Mouse (Mus musculus): ENCODE results near the gene Fam107b. TPM values are rescaled to one million over a fixed set of nuclear protein-coding genes. Genes with fewer than 3 reads are reported as not detected.

The Fam107b gene
- total and polyA plus RNA-seq, 3 experiments: 3.6 to 34.1 (median 19.4) TPM

GRCm38 (mm10) chr2:3721974-3722373 lies 151.7 kb downstream of the Fam107b start:
- TF ChIP-seq CTCF (IDR thresholded peaks at IDR 0.05; ENCODE audit: low read depth, low read length): no peak
- TF ChIP-seq GATA1 (IDR thresholded peaks at IDR 0.05; ENCODE audit: borderline replicate concordance, low read length): no peak
- TF ChIP-seq GATA2 (IDR thresholded peaks at IDR 0.05; ENCODE audit: borderline replicate concordance, low read depth, low read length): no peak
- no peak for TF ChIP-seq POLR2AphosphoS5 (IDR thresholded peaks at IDR 0.05; ENCODE audit: insufficient replicate concordance, low read depth, low read length)
- no peak for TF ChIP-seq TAL1 (conservative IDR thresholded peaks at IDR 0.05; ENCODE audit: low read depth, low read length)
- Histone ChIP-seq H3K4me1 (ENCODE audit: insufficient read depth, low read depth, low read length) (no peaks in the 10 kb centered on the region), H3K36me3 (replicated peaks) (peaks cover 6% of the 10 kb centered on the region), H3K9me3 (replicated peaks) (no peaks in the 10 kb centered on the region), H3K4me3 (ENCODE audit: low read depth, low read length) (no peak overlapping the region), H3K27me3 (ENCODE audit: insufficient read depth, low read length) (no peaks in the 10 kb centered on the region)
- DNase-seq (ENCODE audit: low spot score): no peak
- ATAC-seq (ENCODE audit: extremely low read depth, insufficient number of reproducible peaks, low FRiP score, poor library complexity, severe bottlenecking): no peak

GRCm38 (mm10) chr2:3723391-3724106 lies 153.3 kb downstream of the Fam107b start:
- peaks cover 3% of the 10 kb centered on the region for H3K36me3 ChIP-seq (replicated peaks)
- no peaks in the 10 kb centered on the region for H3K27me3 ChIP-seq (ENCODE audit: insufficient read depth, low read length)
- ATAC-seq (ENCODE audit: extremely low read depth, insufficient number of reproducible peaks, low FRiP score, poor library complexity, severe bottlenecking): no peak
- no peak for DNase-seq (ENCODE audit: low spot score)
- no peak for TF ChIP-seq GATA2 (IDR thresholded peaks at IDR 0.05; ENCODE audit: borderline replicate concordance, low read depth, low read length)
- no peak for TF ChIP-seq CTCF (IDR thresholded peaks at IDR 0.05; ENCODE audit: low read depth, low read length)
- no peak for TF ChIP-seq GATA1 (IDR thresholded peaks at IDR 0.05; ENCODE audit: borderline replicate concordance, low read length)
- no peak for TF ChIP-seq POLR2AphosphoS5 (IDR thresholded peaks at IDR 0.05; ENCODE audit: insufficient replicate concordance, low read depth, low read length)
- TF ChIP-seq TAL1 (conservative IDR thresholded peaks at IDR 0.05; ENCODE audit: low read depth, low read length): no peak
- H3K9me3 ChIP-seq (replicated peaks): no peaks in the 10 kb centered on the region
- H3K4me3 ChIP-seq (ENCODE audit: low read depth, low read length): no peak overlapping the region
- no peaks in the 10 kb centered on the region for H3K4me1 ChIP-seq (ENCODE audit: insufficient read depth, low read depth, low read length)

GRCm38 (mm10) chr2:3726501-3727078 lies 156.3 kb downstream of the Fam107b start:
- TF ChIP-seq GATA2 (IDR thresholded peaks at IDR 0.05; ENCODE audit: borderline replicate concordance, low read depth, low read length) (no peak), POLR2AphosphoS5 (IDR thresholded peaks at IDR 0.05; ENCODE audit: insufficient replicate concordance, low read depth, low read length) (no peak), TAL1 (conservative IDR thresholded peaks at IDR 0.05; ENCODE audit: low read depth, low read length) (no peak), GATA1 (IDR thresholded peaks at IDR 0.05; ENCODE audit: borderline replicate concordance, low read length) (no peak), CTCF (IDR thresholded peaks at IDR 0.05; ENCODE audit: low read depth, low read length) (no peak)
- DNase-seq (ENCODE audit: low spot score): no peak
- Histone ChIP-seq H3K4me1 (ENCODE audit: insufficient read depth, low read depth, low read length) (no peaks in the 10 kb centered on the region), H3K9me3 (replicated peaks) (no peaks in the 10 kb centered on the region), H3K27me3 (ENCODE audit: insufficient read depth, low read length) (no peaks in the 10 kb centered on the region), H3K4me3 (ENCODE audit: low read depth, low read length) (no peak overlapping the region), H3K36me3 (replicated peaks) (peaks cover 6% of the 10 kb centered on the region)
- ATAC-seq (ENCODE audit: extremely low read depth, insufficient number of reproducible peaks, low FRiP score, poor library complexity, severe bottlenecking): no peak

DNA sequence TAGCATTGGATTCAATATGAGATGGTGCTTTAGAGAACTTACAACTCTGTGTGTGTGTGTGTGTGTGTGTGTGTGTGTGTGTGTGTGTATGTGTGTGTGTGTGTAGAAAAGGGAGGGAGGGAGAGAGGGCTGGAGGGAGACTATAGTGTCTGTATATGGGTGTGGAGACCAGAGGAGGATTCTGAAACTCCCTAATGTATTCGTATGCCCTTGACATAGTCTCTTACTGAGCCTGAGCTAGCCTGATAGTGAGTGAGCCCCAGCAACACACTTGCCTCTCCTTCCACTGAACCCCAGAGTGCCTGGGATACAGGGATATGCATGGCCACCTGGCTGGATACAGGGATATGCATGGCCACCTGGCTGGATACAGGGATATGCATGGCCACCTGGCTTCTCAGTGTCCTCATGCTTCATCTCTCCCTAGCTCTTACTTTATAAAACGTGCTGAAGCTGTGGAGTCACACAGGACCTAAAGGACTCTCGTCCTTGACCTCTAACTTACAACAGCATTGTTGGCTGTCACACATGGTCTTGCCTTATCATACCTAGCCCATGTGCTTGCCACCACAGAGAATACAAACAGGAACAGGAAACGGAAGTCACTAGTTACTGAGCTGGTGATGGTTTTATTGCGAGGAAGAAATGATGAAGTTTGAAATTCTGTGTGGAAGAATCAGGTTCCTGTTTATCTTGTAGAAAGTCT lies 157.1 kb downstream of the Fam107b start:
- Histone ChIP-seq H3K36me3 (replicated peaks) (peaks cover 13% of the 10 kb centered on the region), H3K4me1 (ENCODE audit: insufficient read depth, low read depth, low read length) (no peaks in the 10 kb centered on the region), H3K9me3 (replicated peaks) (no peaks in the 10 kb centered on the region), H3K4me3 (ENCODE audit: low read depth, low read length) (no peak overlapping the region), H3K27me3 (ENCODE audit: insufficient read depth, low read length) (no peaks in the 10 kb centered on the region)
- TF ChIP-seq GATA2 (IDR thresholded peaks at IDR 0.05; ENCODE audit: borderline replicate concordance, low read depth, low read length): no peak
- no peak for TF ChIP-seq TAL1 (conservative IDR thresholded peaks at IDR 0.05; ENCODE audit: low read depth, low read length)
- no peak for TF ChIP-seq POLR2AphosphoS5 (IDR thresholded peaks at IDR 0.05; ENCODE audit: insufficient replicate concordance, low read depth, low read length)
- no peak for TF ChIP-seq CTCF (IDR thresholded peaks at IDR 0.05; ENCODE audit: low read depth, low read length)
- TF ChIP-seq GATA1 (IDR thresholded peaks at IDR 0.05; ENCODE audit: borderline replicate concordance, low read length): no peak
- ATAC-seq (ENCODE audit: extremely low read depth, insufficient number of reproducible peaks, low FRiP score, poor library complexity, severe bottlenecking): 0 out of 2 replicates have a peak, but pooled peaks have one; percentile 36
- no peak for DNase-seq (ENCODE audit: low spot score)

DNA sequence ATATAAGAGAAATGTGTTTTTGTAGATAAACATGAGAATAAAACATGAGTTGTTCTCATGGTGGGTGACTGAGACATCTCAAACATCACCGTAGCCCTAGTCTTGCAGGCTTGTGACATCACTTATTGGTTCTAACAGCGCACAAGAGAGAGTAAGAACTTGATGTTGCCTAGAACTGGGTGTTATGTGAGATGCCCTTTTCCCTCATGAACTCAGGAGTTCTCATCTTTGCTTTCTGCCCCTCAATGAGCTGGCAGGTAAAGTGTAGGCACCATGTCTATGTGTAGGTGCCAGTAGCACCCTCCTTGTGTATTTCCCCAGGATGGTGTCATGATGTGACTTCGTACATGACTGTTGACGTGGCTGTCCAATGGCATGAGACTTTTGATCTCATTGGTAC lies 157.8 kb downstream of the Fam107b start:
- Histone ChIP-seq H3K9me3 (replicated peaks) (no peaks in the 10 kb centered on the region), H3K4me1 (ENCODE audit: insufficient read depth, low read depth, low read length) (no peaks in the 10 kb centered on the region), H3K36me3 (replicated peaks) (peaks cover 15% of the 10 kb centered on the region), H3K27me3 (ENCODE audit: insufficient read depth, low read length) (no peaks in the 10 kb centered on the region), H3K4me3 (ENCODE audit: low read depth, low read length) (no peak overlapping the region)
- no peak for ATAC-seq (ENCODE audit: extremely low read depth, insufficient number of reproducible peaks, low FRiP score, poor library complexity, severe bottlenecking)
- no peak for DNase-seq (ENCODE audit: low spot score)
- TF ChIP-seq POLR2AphosphoS5 (IDR thresholded peaks at IDR 0.05; ENCODE audit: insufficient replicate concordance, low read depth, low read length) (no peak), TAL1 (conservative IDR thresholded peaks at IDR 0.05; ENCODE audit: low read depth, low read length) (no peak), GATA1 (IDR thresholded peaks at IDR 0.05; ENCODE audit: borderline replicate concordance, low read length) (no peak), GATA2 (IDR thresholded peaks at IDR 0.05; ENCODE audit: borderline replicate concordance, low read depth, low read length) (no peak)

- Histone ChIP-seq H3K4me1 (ENCODE audit: insufficient read depth, low read depth, low read length) (no peaks in the 10 kb centered on the region), H3K4me3 (ENCODE audit: low read depth, low read length) (no peak overlapping the region), H3K9me3 (replicated peaks) (no peaks in the 10 kb centered on the region), H3K36me3 (replicated peaks) (peaks cover 19% of the 10 kb centered on the region), H3K27me3 (ENCODE audit: insufficient read depth, low read length) (no peaks in the 10 kb centered on the region)
- TF ChIP-seq GATA1 (IDR thresholded peaks at IDR 0.05; ENCODE audit: borderline replicate concordance, low read length) (no peak), TAL1 (conservative IDR thresholded peaks at IDR 0.05; ENCODE audit: low read depth, low read length) (no peak), CTCF (IDR thresholded peaks at IDR 0.05; ENCODE audit: low read depth, low read length) (no peak), POLR2AphosphoS5 (IDR thresholded peaks at IDR 0.05; ENCODE audit: insufficient replicate concordance, low read depth, low read length) (no peak), GATA2 (IDR thresholded peaks at IDR 0.05; ENCODE audit: borderline replicate concordance, low read depth, low read length) (no peak)
- DNase-seq (ENCODE audit: low spot score): no peak
- no peak for ATAC-seq (ENCODE audit: extremely low read depth, insufficient number of reproducible peaks, low FRiP score, poor library complexity, severe bottlenecking)
These were observed 159.3 kb downstream of the Fam107b start for GRCm38 (mm10) chr2:3729586-3729985.
